Mouse (Mus musculus) hindbrain, embryonic 12.5 days (tissue): ENCODE data around the gene Olfr713. TPM values are rescaled to one million over a fixed set of nuclear protein-coding genes. Genes with fewer than 3 reads are reported as not detected.

Experiments
- polyA plus RNA-seq: library from polyadenylated mRNA; unstranded; fragments of >200 nt; fragmentation: Nextera tagmentation; extraction: Ambion mirVana; gene quantifications from 2 replicates; pipeline ENCODE4 v1.2.1, GENCODE M21; 2016

Gene Olfr713
- polyA plus RNA-seq, 1 experiment from 2014 or later: not detected

Other genes with a start within 250 kb of the Olfr713 start
- gene Olfr699, start 238.0 kb upstream of the Olfr713 start, polyA plus RNA-seq: not detected in 2 replicates
- not detected in 2 replicates for gene Olfr700, start 222.3 kb upstream of the Olfr713 start, polyA plus RNA-seq
- not detected in 2 replicates for gene Olfr701, start 217.0 kb upstream of the Olfr713 start, polyA plus RNA-seq
- not detected in 2 replicates for gene Olfr702, start 197.3 kb upstream of the Olfr713 start, polyA plus RNA-seq
- gene Olfr703, start 187.8 kb upstream of the Olfr713 start, polyA plus RNA-seq: not detected in 2 replicates
- gene Olfr704, start 168.0 kb upstream of the Olfr713 start, polyA plus RNA-seq: not detected in 2 replicates
- gene Olfr705, start 154.3 kb upstream of the Olfr713 start, polyA plus RNA-seq: not detected in 2 replicates
- gene Olfr706, start 143.0 kb upstream of the Olfr713 start, polyA plus RNA-seq: not detected in 2 replicates
- gene Olfr707, start 129.9 kb upstream of the Olfr713 start, polyA plus RNA-seq: not detected in 2 replicates
- not detected in 2 replicates for gene Olfr1532-ps1, start 123.2 kb upstream of the Olfr713 start, polyA plus RNA-seq
- gene Olfr709-ps1, start 99.0 kb upstream of the Olfr713 start, polyA plus RNA-seq: not detected in 2 replicates
- not detected in 2 replicates for gene Olfr710, start 82.9 kb upstream of the Olfr713 start, polyA plus RNA-seq
- not detected in 2 replicates for gene Olfr6, start 67.2 kb upstream of the Olfr713 start, polyA plus RNA-seq
- not detected in 2 replicates for gene Olfr711, start 55.7 kb upstream of the Olfr713 start, polyA plus RNA-seq
- not detected in 2 replicates for gene Olfr2, start 25.1 kb upstream of the Olfr713 start, polyA plus RNA-seq
- not detected in 2 replicates for gene Olfr714, start 39.8 kb downstream of the Olfr713 start, polyA plus RNA-seq
- not detected in 2 replicates for gene Olfr17, start 62.0 kb downstream of the Olfr713 start, polyA plus RNA-seq
- gene Olfr715b, start 79.2 kb downstream of the Olfr713 start, polyA plus RNA-seq: not detected in 2 replicates
- not detected in 2 replicates for gene Olfr715, start 99.9 kb downstream of the Olfr713 start, polyA plus RNA-seq
- gene Olfr716, start 107.2 kb downstream of the Olfr713 start, polyA plus RNA-seq: not detected in 2 replicates
- gene Nlrp14, start 135.8 kb downstream of the Olfr713 start, polyA plus RNA-seq: not detected in 2 replicates
- not detected in 2 replicates for gene Rbmxl2, start 178.3 kb downstream of the Olfr713 start, polyA plus RNA-seq